Mouse (Mus musculus): ENCODE measurements around the gene Ranbp9. TPM values are rescaled to one million over a fixed set of nuclear protein-coding genes. Genes with fewer than 3 reads are reported as not detected.
"Not testable (repeated sequence)": the region's sequence is repeated elsewhere in the genome, so short reads cannot be mapped to it uniquely, and the experiment has no call there.

The Ranbp9 gene
- total RNA-seq, 2 experiments from 2014 or later = 84.1 to 87.9 TPM

- DNase-seq (ENCODE audit: low spot score in 2 of 2); intact Hi-C loops (cut with DNase I): not testable (repeated sequence)
These were observed 9.2 kb downstream of the Ranbp9 start for GRCm38 (mm10) chr13:43471861-43472260.

DNA sequence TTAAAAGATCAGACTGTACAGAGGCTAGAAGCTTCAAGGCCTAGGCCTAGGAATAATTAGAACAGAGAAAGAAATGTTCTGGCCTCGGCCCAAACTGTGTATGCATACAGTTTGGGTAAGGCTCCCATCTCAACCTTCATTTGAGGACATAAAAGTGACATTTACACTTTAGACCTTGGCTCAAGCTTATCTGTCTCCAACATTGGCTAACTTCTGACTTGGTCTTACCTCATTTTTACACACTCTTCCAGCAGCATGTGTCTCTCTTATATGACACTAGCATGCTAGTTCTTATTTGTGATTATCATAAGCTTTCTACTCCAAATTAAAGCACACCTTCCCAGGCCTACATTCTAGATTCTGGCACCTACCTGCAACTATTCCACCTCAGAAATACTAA is 11.5 kb downstream of the Ranbp9 start:
- DNase-seq (ENCODE audit: low spot score in 2 of 2) = no peak
- intact Hi-C loops (cut with DNase I) = no loop called here

DNA sequence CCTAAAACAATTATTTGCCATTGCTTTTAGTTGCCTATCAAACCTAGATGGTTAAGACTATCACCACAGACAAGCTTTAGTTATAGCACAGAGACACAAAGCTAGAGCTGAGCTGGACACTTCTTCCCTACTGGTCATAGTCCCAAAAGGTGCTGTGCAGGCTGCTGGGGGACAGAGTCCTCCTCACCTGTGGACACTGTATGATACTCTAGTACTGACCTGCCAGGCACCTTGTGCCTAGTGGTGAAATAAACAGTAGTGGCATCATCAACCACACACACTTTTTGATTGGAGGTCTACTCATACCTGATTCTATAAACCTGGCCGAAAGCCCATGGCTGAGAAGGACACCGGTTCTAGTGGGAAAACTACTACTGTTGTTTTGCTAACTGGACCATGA is 16.5 kb downstream of the Ranbp9 start:
- intact Hi-C loops (cut with DNase I) = no loop called here

GRCm38 (mm10) chr13:43457161-43457560 is 23.9 kb downstream of the Ranbp9 start:
- intact Hi-C loops (cut with DNase I) = no loop called here
- DNase-seq (ENCODE audit: low spot score in 2 of 2) = no peak

More for the DNA sequence above, 16.5 kb downstream of the Ranbp9 start:
- DNase-seq (ENCODE audit: low spot score in 2 of 2) = no peak

DNA sequence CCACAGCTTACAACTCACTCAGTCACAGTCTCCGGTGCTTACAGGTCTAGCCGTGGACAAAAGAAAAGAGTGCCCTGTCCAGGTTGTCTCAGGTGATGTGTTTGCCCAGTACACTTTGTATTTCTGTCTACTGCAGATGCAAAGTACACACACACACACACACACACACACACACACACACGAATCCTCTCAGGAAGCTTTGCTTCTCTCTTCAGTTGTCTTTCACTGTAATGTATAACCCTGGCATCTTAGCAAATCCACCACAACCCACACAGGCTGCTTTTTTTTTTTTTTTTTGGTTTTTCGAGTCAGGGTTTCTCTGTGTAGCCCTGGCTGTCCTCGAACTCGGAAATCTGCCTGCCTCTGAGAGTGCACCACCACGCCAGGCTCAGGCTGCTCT is 26.7 kb downstream of the Ranbp9 start:
- no peak for DNase-seq (ENCODE audit: low spot score in 2 of 2)
- intact Hi-C loops (cut with DNase I) = no loop called here

GRCm38 (mm10) chr13:43452843-43453605 is 28.1 kb downstream of the Ranbp9 start:
- DNase-seq (ENCODE audit: low spot score in 2 of 2) = no peak
- intact Hi-C loops (cut with DNase I) = no loop called here

DNA sequence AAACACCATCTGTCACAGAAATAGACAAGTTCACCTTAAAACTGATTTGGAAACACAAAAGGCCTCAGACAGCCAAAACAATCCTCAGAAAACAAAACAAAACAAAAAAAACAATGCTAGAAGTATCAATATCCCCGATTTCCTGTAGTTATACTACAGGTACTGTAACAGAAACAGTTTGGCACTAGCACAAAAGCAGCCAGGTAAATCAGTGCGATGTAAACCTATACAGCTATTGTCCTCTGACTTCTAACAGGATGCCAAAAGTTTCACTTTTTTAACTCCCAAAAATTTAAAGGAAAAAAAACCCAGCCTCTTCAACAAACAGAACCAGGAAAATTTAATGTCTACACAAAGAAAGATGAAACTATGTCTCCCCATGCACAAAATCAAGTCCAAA is 28.9 kb downstream of the Ranbp9 start:
- DNase-seq (ENCODE audit: low spot score in 2 of 2) = no peak
- intact Hi-C loops (cut with DNase I) = no loop called here

GRCm38 (mm10) chr13:43450686-43451085 is 30.4 kb downstream of the Ranbp9 start:
- no peak for DNase-seq (ENCODE audit: low spot score in 2 of 2)
- intact Hi-C loops (cut with DNase I) = no loop called here

GRCm38 (mm10) chr13:43447721-43448120 is 33.4 kb downstream of the Ranbp9 start:
- no peak for DNase-seq (ENCODE audit: low spot score in 2 of 2)
- intact Hi-C loops (cut with DNase I) = no loop called here

DNA sequence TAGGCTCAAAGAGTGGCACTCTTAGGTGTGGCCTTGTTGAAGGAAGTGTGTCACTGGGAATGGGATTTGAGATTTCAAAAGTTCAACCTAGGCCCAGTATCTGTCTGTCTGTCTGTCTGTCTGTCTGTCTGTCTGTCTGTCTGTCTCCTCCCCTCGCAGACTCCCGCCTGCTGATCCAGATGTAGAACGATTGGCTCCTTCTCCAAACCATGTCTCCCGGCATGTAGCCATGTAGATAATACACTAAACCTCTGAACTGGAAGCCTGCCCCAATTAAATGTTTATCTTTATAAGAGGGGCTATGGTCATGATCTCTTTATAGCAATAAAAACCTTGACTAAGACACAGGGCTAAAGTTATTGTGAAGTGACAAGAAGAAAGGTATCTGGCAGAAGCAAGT is 35.3 kb downstream of the Ranbp9 start:
- intact Hi-C loops (cut with DNase I) = no loop called here
- no peak for DNase-seq (ENCODE audit: low spot score in 2 of 2)

DNA sequence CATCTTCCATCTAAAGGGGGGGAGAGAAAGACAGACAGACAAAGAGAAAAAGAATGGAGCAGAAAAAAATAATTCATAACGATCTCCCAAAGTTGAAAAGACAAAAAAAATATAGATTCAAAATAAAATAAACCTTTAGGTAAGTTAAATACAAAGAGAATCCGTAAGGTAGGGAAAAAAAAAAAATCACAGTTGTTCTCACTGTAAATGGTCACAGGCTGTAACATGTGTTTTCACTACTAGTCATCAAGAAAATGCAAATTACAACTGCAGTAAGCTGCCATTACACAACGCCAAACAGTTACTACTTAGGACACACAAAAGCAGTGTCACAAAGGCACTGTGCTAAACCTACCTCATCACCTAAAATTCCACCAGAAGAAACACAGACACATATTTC is 36.4 kb downstream of the Ranbp9 start:
- no peak for DNase-seq (ENCODE audit: low spot score in 2 of 2)
- intact Hi-C loops (cut with DNase I) = no loop called here

DNA sequence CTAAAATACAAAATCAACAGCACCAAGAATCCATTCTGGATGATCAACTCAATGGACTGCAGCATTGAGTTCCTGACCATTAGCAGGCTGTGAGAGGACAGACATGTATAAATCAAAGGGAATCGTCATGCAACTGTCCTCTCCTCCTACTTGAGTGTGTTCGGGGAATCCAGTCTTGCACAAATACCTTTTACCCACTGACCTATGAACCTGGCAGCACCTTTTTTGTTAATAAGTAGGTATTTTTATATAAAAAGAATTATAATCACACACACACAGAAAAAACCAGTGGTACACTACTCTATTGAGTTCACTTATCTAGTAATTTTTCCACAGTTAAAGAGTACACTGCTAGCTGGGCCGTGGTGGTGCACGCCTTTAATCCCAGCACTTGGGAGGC is 37.4 kb downstream of the Ranbp9 start:
- no peak for DNase-seq (ENCODE audit: low spot score in 2 of 2)

DNA sequence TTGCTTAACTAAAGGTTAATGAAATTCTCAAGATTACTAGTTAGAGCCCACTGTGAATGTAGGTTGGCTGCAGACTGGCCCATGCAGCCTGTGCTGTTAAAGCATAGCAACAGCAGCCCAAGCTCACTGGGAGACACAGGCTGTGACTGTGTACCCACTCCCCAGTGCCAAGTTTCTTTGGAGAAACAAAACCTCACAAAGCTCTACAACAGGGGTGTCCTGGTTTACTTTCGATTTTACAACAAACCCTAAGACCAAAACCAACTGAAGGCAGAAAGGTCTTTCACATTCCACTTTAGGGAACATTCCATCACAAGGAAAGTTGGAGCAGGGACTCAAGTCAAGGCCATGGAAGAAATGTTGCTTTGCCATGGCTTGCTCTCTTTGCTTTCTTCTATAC is 38.5 kb downstream of the Ranbp9 start:
- peak in 1 of 2 experiments; percentile 10 for DNase-seq (ENCODE audit: low spot score in 2 of 2)

More for the DNA sequence above, 37.4 kb downstream of the Ranbp9 start:
- intact Hi-C loops (cut with DNase I) = no loop called here

DNA sequence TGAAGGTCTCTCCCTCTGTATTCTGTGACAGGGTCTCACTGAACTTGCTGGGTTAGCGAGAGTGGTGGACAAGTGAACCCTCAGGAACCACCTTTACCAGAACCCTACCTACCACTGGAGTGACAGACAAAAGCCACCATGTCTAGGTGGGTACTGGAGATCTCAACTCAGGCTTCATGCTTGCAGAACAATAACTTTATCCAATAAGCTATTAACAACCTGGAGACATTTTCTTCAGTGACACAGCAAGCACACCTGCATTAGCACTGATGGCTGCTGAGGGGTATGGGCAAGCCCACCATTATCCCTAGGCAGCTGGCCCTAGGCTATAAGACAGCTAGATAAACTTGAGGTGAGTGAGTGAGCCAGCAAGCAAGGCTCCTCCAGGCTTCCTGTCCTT is 40.7 kb downstream of the Ranbp9 start:
- DNase-seq (ENCODE audit: low spot score in 2 of 2) = no peak
- intact Hi-C loops (cut with DNase I) = no loop called here

More for the DNA sequence above, 38.5 kb downstream of the Ranbp9 start:
- intact Hi-C loops (cut with DNase I) = no loop called here

- no peak for DNase-seq (ENCODE audit: low spot score in 2 of 2)
- intact Hi-C loops (cut with DNase I) = no loop called here
These were observed 47.7 kb downstream of the Ranbp9 start for GRCm38 (mm10) chr13:43433395-43433794.

GRCm38 (mm10) chr13:43428436-43428835 is 52.6 kb downstream of the Ranbp9 start:
- DNase-seq (ENCODE audit: low spot score in 2 of 2) = no peak
- intact Hi-C loops (cut with DNase I) = no loop called here

GRCm38 (mm10) chr13:43415249-43415648 is 65.8 kb downstream of the Ranbp9 start:
- intact Hi-C loops (cut with DNase I) = no loop called here
- no peak for DNase-seq (ENCODE audit: low spot score in 2 of 2)

GRCm38 (mm10) chr13:43413611-43414010 is 67.5 kb downstream of the Ranbp9 start:
- intact Hi-C loops (cut with DNase I) = no loop called here
- DNase-seq (ENCODE audit: low spot score in 2 of 2) = no peak

DNA sequence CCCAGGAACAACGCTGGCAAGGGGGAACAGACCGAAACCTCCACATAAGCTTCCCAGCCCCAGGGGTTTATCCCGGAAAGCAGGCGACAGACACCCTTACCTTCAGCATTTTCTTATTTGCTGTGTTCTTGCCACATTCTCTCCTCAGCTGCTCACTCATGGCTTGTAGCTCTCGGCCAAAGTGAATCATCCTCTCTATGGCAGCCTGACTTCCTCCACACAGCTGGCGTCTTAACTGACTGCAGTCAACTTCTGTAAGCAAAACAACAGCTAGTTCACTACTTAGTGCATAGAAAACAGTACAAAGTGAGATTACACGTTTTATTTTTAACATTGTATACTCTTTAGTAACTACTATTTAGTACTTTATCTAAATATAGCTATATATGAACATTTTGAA is 68.8 kb downstream of the Ranbp9 start:
- no peak for DNase-seq (ENCODE audit: low spot score in 2 of 2)
- intact Hi-C loops (cut with DNase I) = no loop called here

DNA sequence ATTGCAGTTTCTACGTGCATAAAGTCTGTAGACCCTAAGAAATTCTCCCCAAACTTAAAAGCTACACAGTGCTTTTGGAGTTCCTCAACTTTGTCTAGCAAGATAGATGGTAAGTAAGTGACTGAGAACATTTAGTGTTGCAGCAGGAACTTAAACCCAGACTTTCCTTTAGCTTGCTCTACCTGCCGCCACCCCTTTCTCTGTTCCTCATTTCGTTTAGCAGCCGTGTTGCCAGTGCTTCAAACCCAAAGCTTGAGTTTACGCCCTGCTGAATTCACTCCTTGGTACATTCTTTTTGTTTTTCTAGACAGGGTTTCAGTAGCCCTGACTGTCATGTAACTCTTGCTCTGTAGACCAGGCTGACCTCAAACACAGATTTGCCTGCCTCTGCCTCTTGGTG is 81.5 kb downstream of the Ranbp9 start:
- intact Hi-C loops (cut with DNase I) = loop anchor here (5.0 kb wide), 2 partner anchors 97 to 227 kb away; partner anchors contain the start of genes Gfod1 and Tbc1d7
- DNase-seq (ENCODE audit: low spot score in 2 of 2) = no peak

GRCm38 (mm10) chr13:43398297-43399080 is 82.6 kb downstream of the Ranbp9 start, which contains the start of gene Nol7:
Nol7 (plus strand) TSS chr13:43398390.
- DNase-seq (ENCODE audit: low spot score in 2 of 2) = peak; percentile 96 to 97
- intact Hi-C loops (cut with DNase I) = loop anchor here (5.0 kb wide), 2 partner anchors 96 to 226 kb away; partner anchors contain the start of genes Gfod1 and Tbc1d7

Measured in left cerebral cortex, postnatal 14 days (tissue).